Mouse (Mus musculus) embryonic facial prominence, embryonic 15.5 days (tissue): ENCODE measurements around the gene Dnah17. TPM values are rescaled to one million over a fixed set of nuclear protein-coding genes. Genes with fewer than 3 reads are reported as not detected.

Source experiments
- ATAC-seq: fragments of 200-750 bp; cut with Nextera tagmentation; 2 replicates; pipeline ENCODE4 v1.8.0; 2017; ENCODE audit warnings: low read depth, moderate TSS enrichment; ENCODE audit not compliant: insufficient number of reproducible peaks, low FRiP score, low TSS enrichment
- H3K27ac ChIP-seq: fragments of 300-500 bp; sonication (generic); replicated peaks from 2 replicates; pipeline ENCODE4 v1.5.1; 2015; ENCODE audit warnings: mild to moderate bottlenecking, inconsistent platforms
- H3K27me3 ChIP-seq: fragments of 300-500 bp; sonication (generic); 2 replicates; pipeline ENCODE4 v1.6.1; 2015; ENCODE audit warnings: inconsistent platforms
- H3K36me3 ChIP-seq: fragments of 300-500 bp; sonication (generic); 2 replicates; pipeline ENCODE4 v1.6.1; 2015; ENCODE audit warnings: mild to moderate bottlenecking, inconsistent platforms
- H3K4me1 ChIP-seq: fragments of 300-500 bp; sonication (generic); 2 replicates; pipeline ENCODE4 v1.6.1; 2015; ENCODE audit warnings: inconsistent platforms
- H3K4me2 ChIP-seq: fragments of 300-500 bp; sonication (generic); replicated peaks from 2 replicates; pipeline ENCODE4 v1.6.1; 2015; ENCODE audit warnings: mild to moderate bottlenecking, inconsistent platforms
- H3K4me3 ChIP-seq: fragments of 300-500 bp; sonication (generic); replicated peaks from 2 replicates; pipeline ENCODE4 v1.5.1; 2015; ENCODE audit warnings: mild to moderate bottlenecking, inconsistent platforms
- H3K9ac ChIP-seq: fragments of 300-500 bp; sonication (generic); 2 replicates; pipeline ENCODE4 v1.6.1; 2015; ENCODE audit warnings: inconsistent platforms
- H3K9me3 ChIP-seq: fragments of 300-500 bp; sonication (generic); replicated peaks from 2 replicates; pipeline ENCODE4 v1.6.1; 2016; ENCODE audit warnings: inconsistent platforms
- WGBS: fragments of 180-500 bp; shearing (Covaris S2); methylation state at CpG from one replicate; pipeline ENCODE4 v1.1.7; 2015; 5-methylcytosine and 5-hydroxymethylcytosine counted together
- polyA plus RNA-seq: library from polyadenylated mRNA; unstranded; fragments of >200 nt; fragmentation: Nextera tagmentation; extraction: Ambion mirVana; gene quantifications from 2 replicates; pipeline ENCODE4 v1.2.1, GENCODE M21; 2015

Dnah17 gene
- polyA plus RNA-seq, 1 experiment from 2014 or later, result 0.17 TPM

DNA sequence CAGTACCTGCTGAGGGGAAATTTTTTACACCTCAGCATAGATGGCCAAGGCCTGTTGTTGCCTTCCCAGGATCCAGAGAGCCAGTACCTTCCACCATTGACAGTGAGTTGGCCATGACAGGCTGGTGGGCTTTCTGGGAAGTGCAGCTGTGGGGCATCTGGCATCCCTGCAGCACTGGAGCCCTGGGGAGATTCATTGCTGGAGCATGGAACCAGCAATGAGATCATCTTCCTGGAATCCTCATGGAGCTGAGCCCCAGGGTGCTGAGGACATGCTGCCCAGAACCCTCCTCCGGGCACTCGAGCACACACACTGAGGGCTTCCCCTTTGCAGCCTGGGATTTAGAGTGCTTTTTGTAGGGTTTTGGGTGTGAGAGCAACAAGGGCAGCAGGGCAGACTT, 135.2 kb downstream of the Dnah17 start:
- Histone ChIP-seq H3K4me1 (peaks cover 43% of the 10 kb centered on the region), H3K9ac (no peak overlapping the region), H3K27ac (peak overlapping the region; percentile 84; the same call in 1 of the 2 replicates), H3K4me2 (no peak overlapping the region), H3K36me3 (0 out of 2 replicates have a peak, but pooled peaks cover 10% of the 10 kb centered on the region), H3K4me3 (no peak overlapping the region), H3K9me3 (no peaks in the 10 kb centered on the region), H3K27me3 (no peaks in the 10 kb centered on the region)
- WGBS, result 51% methylated on average over 2 of the region's 2 CpGs
- no peak for ATAC-seq

- H3K4me1 ChIP-seq, result peaks cover 46% of the 10 kb centered on the region
These were observed 136.0 kb downstream of the Dnah17 start for GRCm38 (mm10) chr11:117994250-117995057.

DNA sequence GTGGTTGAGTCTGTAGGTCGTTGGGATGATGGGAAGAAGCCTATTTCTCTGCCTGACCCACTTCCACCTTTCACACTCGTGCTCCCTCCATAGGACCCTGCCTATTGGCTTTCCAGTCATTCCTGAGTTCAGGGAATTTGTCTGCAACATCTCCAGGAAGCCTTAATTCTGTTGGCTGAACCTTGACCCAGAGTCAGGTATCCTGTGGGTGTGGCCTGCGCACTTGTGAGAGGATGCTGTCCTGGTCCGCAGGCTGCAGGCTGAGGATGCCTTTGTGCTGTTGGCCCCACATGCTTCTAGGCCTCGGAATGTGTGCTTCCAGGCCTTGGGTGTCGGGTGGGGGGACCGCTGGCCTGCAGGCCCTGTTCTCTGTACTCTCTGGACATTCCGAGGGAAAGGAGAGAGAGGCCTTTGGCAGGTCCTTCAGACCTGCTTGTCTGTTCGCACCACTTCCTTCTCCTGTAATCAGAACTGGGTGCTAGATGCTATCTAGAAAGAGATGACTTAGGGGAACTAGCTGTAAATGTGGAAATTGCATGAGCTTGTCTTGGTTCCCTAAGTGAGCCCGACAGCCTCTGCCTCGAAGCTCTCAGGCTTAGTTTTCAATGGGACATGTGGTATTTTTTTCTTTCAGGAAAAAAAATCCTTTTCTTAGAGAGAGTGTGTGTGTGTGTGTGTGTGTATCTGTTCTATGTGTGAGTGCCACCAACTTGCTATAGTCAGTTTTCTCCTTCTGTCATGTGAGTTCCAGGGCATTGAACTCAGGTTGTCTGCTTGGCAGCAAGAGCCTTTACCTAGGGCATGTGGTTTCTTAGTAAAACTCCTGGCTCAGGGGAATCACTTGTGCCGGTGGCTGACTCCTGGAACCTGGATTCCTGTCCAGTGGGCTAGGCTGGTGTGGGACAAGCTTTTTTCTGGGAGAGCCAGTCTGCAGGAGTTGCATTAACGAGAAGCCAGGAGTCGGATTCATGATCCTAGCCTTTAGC, 137.0 kb downstream of the Dnah17 start:
- no peak for ATAC-seq
- WGBS, result 65% methylated on average over 14 of the region's 14 CpGs
- Histone ChIP-seq H3K27ac (peak overlapping the region; percentile 84), H3K9me3 (no peaks in the 10 kb centered on the region), H3K36me3 (0 out of 2 replicates have a peak, but pooled peaks cover 4% of the 10 kb centered on the region), H3K9ac (0 out of 2 replicates have a peak overlapping the region, but pooled peaks have one; percentile 2), H3K4me1 (peaks cover 53% of the 10 kb centered on the region), H3K27me3 (no peaks in the 10 kb centered on the region), H3K4me2 (no peak overlapping the region), H3K4me3 (no peak overlapping the region)

More at GRCm38 (mm10) chr11:117994250-117995057, 136.0 kb downstream of the Dnah17 start:
- Histone ChIP-seq H3K27ac (peak overlapping the region; percentile 84), H3K36me3 (0 out of 2 replicates have a peak, but pooled peaks cover 8% of the 10 kb centered on the region), H3K4me3 (no peak overlapping the region), H3K4me2 (no peak overlapping the region), H3K9ac (0 out of 2 replicates have a peak overlapping the region, but pooled peaks have one; percentile 2), H3K9me3 (no peaks in the 10 kb centered on the region), H3K27me3 (no peaks in the 10 kb centered on the region)
- no peak for ATAC-seq
- 54% methylated on average over 9 of the region's 9 CpGs for WGBS

GRCm38 (mm10) chr11:117991502-117992470, 138.6 kb downstream of the Dnah17 start:
- H3K27ac ChIP-seq, result no peak overlapping the region
- H3K4me2 ChIP-seq, result no peak overlapping the region
- peaks cover 66% of the 10 kb centered on the region for H3K4me1 ChIP-seq
- H3K4me3 ChIP-seq, result no peak overlapping the region
- ATAC-seq, result no peak
- 46% methylated on average over 9 of the region's 9 CpGs for WGBS
- no peaks in the 10 kb centered on the region for H3K36me3 ChIP-seq
- H3K9ac ChIP-seq, result no peak overlapping the region
- no peaks in the 10 kb centered on the region for H3K9me3 ChIP-seq
- H3K27me3 ChIP-seq, result no peaks in the 10 kb centered on the region

- Histone ChIP-seq H3K36me3 (no peaks in the 10 kb centered on the region), H3K27ac (no peak overlapping the region), H3K9ac (no peak overlapping the region), H3K9me3 (no peaks in the 10 kb centered on the region), H3K4me2 (no peak overlapping the region), H3K4me3 (no peak overlapping the region), H3K4me1 (peaks cover 62% of the 10 kb centered on the region), H3K27me3 (no peaks in the 10 kb centered on the region)
- WGBS, result 49% methylated on average over 10 of the region's 10 CpGs
- no peak for ATAC-seq
These were observed 140.5 kb downstream of the Dnah17 start for GRCm38 (mm10) chr11:117989926-117990325.

GRCm38 (mm10) chr11:117989241-117989640, 141.2 kb downstream of the Dnah17 start:
- Histone ChIP-seq H3K36me3 (no peaks in the 10 kb centered on the region), H3K9ac (no peak overlapping the region), H3K9me3 (no peaks in the 10 kb centered on the region), H3K4me2 (no peak overlapping the region), H3K4me1 (peaks cover 55% of the 10 kb centered on the region), H3K27ac (no peak overlapping the region), H3K27me3 (no peaks in the 10 kb centered on the region), H3K4me3 (no peak overlapping the region)
- 83% methylated on average over 4 of the region's 4 CpGs for WGBS
- ATAC-seq, result no peak

- H3K27ac ChIP-seq, result no peak overlapping the region
- peaks cover 42% of the 10 kb centered on the region for H3K4me1 ChIP-seq
- H3K9me3 ChIP-seq, result no peaks in the 10 kb centered on the region
- H3K9ac ChIP-seq, result peak overlapping the region; percentile 93; the same call in 1 of the 2 replicates
- no peaks in the 10 kb centered on the region for H3K36me3 ChIP-seq
- H3K4me3 ChIP-seq, result peak overlapping the region; percentile 99
- no peaks in the 10 kb centered on the region for H3K27me3 ChIP-seq
- peak overlapping the region; percentile 88 for H3K4me2 ChIP-seq
- 67% methylated on average over 4 of the region's 4 CpGs for WGBS
- no peak for ATAC-seq
These were observed 142.5 kb downstream of the Dnah17 start for GRCm38 (mm10) chr11:117987968-117988367.

DNA sequence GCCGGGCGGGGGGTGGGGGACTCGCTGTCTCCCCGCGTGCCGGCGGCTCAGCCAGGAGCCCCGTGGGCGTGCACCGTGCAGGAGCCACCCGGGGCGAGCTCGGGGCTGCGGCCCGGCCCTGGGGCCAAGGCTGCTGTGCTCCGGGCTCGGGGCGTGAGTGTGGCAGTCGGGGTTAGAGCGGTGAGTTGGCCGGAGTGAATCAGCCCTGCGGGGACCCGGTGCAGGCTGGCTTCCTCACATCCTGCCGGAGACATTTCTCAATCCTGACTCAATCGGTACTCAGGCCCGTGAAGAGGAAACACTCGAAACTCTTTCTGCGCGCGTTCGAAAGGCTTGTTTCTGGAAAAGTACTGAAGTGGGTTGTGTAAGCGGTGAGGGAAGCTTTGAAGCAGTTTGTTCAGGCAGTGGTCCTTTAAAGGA, 143.4 kb downstream of the Dnah17 start:
- Histone ChIP-seq H3K27me3 (no peaks in the 10 kb centered on the region), H3K9me3 (no peaks in the 10 kb centered on the region), H3K4me3 (peak overlapping the region; percentile 99), H3K9ac (peak overlapping the region; percentile 93), H3K27ac (peak overlapping the region; percentile 66), H3K4me1 (peaks cover 33% of the 10 kb centered on the region), H3K4me2 (peak overlapping the region; percentile 88), H3K36me3 (no peaks in the 10 kb centered on the region)
- WGBS, result 1% methylated on average over 32 of the region's 32 CpGs
- peak; percentile 63; the same call in 1 of the 2 replicates for ATAC-seq

DNA sequence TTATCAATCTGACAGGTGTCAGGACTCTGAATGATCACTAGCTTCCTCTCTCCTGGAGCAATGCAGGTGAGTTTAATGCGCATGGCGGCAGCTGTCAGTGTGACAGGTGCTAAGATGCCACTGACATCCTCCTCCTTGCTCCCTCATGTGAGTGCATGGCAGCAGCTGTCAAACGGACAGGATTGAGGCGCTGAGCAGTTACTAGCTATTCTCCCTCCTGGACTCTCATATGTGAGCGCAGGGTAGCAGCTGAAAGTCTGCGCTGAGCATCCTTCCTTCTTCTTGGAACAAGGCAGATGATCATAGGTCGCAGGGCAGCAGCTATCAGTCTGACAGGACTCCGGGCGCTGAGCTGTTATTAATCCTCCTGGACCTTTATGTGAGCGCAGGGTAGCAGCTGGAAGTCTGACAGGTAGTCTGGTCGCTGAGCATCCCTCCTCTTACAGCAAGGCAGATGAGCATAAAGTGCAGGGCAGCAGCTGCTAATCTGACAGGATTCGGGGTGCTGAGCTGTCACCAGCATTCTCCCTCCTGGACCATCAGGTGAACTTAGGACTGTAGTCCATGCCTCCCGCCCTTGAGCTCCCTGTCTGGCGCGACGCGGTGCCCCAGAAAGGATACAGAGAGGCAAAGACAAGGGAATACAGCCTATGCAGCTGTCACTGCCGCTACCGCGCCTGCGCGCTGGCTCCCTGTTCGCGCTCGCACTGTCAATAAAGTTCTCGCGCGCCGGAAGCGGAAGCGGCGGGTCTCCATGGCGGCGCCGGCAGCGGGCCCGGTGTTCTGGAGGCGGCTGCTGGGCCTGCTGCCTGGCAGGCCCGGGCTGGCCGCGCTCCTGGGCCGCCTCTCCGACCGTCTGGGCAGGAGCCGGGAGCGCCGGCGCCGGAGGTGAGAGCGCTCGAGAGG, 144.1 kb downstream of the Dnah17 start, which contains the start of gene Pgs1:
Gene Pgs1 (plus strand): TSS at position 167 of the 906 bp plus-strand sequence.
- WGBS, result 7% methylated on average over 51 of the region's 51 CpGs
- H3K27me3 ChIP-seq, result no peaks in the 10 kb centered on the region
- H3K4me3 ChIP-seq, result peak within 1 kb of the TSS; percentile 99
- peak; percentile 82 for ATAC-seq
- H3K36me3 ChIP-seq, result no peaks in the 10 kb centered on the region
- H3K9me3 ChIP-seq, result no peaks in the 10 kb centered on the region
- peak within 1 kb of the TSS; percentile 93 for H3K9ac ChIP-seq
- H3K27ac ChIP-seq, result peak within 1 kb of the TSS; percentile 66
- H3K4me1 ChIP-seq, result peaks cover 32% of the 10 kb centered on the region
- peak within 1 kb of the TSS; percentile 88 for H3K4me2 ChIP-seq
